Mouse (Mus musculus): ENCODE measurements around the gene Psmc1.

The Psmc1 gene

DNA sequence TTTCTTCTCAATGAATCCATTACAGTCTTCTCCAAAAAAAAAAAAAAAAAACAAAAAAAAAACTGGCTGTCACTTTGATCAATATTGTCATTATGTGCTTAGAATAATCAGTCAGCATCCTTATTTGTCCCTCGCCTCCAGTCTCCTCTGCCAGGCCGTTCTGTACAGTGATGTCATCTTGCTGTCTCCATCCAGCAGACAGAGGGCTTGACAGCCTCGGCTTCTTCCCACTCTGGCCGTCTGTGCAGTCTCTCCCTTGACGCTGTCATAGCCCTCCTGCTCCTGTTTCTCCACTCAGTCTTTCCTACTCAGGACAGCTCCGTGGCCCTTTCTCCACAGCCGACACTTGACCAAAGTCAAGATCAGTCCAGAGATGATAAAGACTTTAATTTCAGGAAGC lies 62.5 kb downstream of the Psmc1 start:
- DNase-seq (ENCODE audit: low read depth, low spot score): no peak
